Mouse (Mus musculus): ENCODE measurements around the gene Dcaf12l2. TPM values are rescaled to one million over a fixed set of nuclear protein-coding genes. Genes with fewer than 3 reads are reported as not detected.

Dcaf12l2 gene
- 0.04 and 0.09 TPM in 2 replicates for polyA plus RNA-seq (2012; rRNA removed)

DNA sequence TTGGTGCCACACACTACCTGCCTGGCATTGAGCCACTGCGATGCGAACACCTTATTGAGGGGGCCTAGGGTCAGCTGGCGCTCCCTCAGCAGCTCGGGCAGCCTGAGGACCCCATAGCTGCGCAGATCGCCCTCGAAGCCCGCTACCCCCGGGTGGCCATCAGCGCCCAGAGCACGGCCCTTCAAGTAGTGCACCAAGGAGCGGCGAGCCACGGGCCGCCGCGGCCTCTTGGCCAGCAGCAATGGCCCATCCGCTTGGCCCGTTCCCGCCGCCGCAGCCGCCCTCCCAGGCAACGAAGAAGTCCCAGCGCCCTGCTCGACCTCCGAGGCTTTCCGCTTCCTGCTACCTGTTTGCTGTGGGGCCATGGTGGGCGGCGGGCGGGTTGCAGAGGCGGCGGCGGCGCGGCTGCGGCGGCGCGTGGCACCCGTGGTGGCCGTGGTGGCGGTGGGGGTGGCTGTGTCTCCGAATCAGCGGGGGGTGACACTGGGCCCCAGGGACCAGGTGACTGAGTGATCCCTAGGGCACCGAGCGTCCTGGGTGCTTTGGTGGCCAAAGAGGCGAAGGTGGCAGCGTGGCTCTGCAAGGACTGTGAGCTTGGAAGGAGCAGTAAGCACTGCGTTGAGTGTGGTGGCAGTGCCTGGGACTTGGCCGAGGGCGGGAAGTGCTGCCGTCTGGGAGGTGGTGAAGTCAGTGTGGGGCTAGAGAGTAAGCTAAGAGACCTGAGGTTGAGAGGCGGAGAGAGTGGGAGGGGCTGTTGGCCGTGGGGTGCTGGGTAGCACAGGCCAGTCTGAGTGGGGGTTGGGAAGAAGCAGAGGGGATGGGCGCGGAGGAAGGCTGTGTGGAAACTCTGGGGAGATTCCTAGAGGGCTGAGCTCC is at the start of gene Dcaf12l2:
Dcaf12l2 (minus strand) TSS at position 697 of the 876 bp plus-strand sequence.
- Histone ChIP-seq H3K4me3 (replicated peaks; ENCODE audit: extremely low read depth, low read depth, low read length) (no peak within 1 kb of the TSS), H3K4me1 (ENCODE audit: control insufficient read depth, insufficient read depth, low read length) (no peaks in the 10 kb centered on the region)
- DNase-seq, result no peak
- TF ChIP-seq POLR2A (IDR thresholded peaks at IDR 0.05; ENCODE audit: borderline replicate concordance, extremely low read depth, low read depth, low read length) (no peak), CTCF (IDR thresholded peaks at IDR 0.05; ENCODE audit: insufficient read depth, low read length) (no peak)
- 29% methylated on average over 57 of the region's 57 CpGs for WGBS

- TF ChIP-seq CTCF (IDR thresholded peaks at IDR 0.05; ENCODE audit: insufficient read depth, low read length) (no peak), POLR2A (IDR thresholded peaks at IDR 0.05; ENCODE audit: borderline replicate concordance, extremely low read depth, low read depth, low read length) (no peak)
- DNase-seq, result no peak
- Histone ChIP-seq H3K4me3 (replicated peaks; ENCODE audit: extremely low read depth, low read depth, low read length) (no peak overlapping the region), H3K4me1 (ENCODE audit: control insufficient read depth, insufficient read depth, low read length) (no peaks in the 10 kb centered on the region)
- WGBS, result 69% methylated on average over 14 of the region's 14 CpGs
Observed at GRCm38 (mm10) chrX:44367280-44367645, 879 bp downstream of the Dcaf12l2 start.

Data from lung, adult 2 months (tissue).